Comparison of ENCODE assay signal across 28 mouse cellular contexts in the genomic region with DNA sequence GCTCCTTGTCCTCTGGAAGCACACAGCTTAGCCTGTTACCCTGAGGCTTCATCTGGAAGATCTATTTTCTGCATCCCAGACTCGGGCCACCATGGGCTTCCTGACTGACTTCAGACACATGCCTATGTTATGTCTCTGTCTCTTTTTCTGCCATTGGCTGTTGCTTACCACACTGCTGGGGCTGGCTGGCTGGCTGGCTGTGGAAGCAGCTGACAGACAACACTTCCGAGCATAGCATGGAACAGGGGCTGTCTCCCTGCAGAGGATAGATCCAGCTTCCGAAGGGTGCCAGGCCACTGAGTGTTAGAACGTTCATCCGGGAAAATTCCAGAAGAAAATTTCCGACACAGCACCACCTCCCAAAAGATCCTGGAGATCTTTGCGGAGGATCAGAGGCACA.
A peak's percentile ranks its signal among the peaks of the same experiment; 100 is the strongest.
DNase-seq lines count a peak whose midpoint lies in the region; ATAC-seq and TF ChIP-seq lines count a peak whose summit lies in the region.
"Had no signal": no experiment of that assay in that cellular context is flagged by ENCODE, and none has a peak within 500 bp of the region (broad histone marks: within the 10 kb centered on the region; RNA-seq: fewer than 3 reads in every experiment).

No protein-coding gene starts in this region.

- H3K9ac ChIP-seq in forebrain, embryonic 15.5 days (replicated peaks), result no peak overlapping the region
- no peak overlapping the region for H3K9ac ChIP-seq in hindbrain, embryonic 14.5 days
- H3K9ac ChIP-seq: embryonic facial prominence, embryonic 15.5 days; heart, embryonic 13.5 days; intestine, embryonic 15.5 days; liver, embryonic 14.5 days; neural tube, embryonic 13.5 days had no signal

- H3K4me3 ChIP-seq in forebrain, embryonic 10.5 days, result no peak overlapping the region
- no peak overlapping the region for H3K4me3 ChIP-seq in forebrain, embryonic 15.5 days
- H3K4me3 ChIP-seq in hindbrain, embryonic 10.5 days, result no peak overlapping the region
- no peak overlapping the region for H3K4me3 ChIP-seq in hindbrain, embryonic 14.5 days (replicated peaks; ENCODE audit: low read length)
- H3K4me3 ChIP-seq in lung, adult 2 months (replicated peaks; ENCODE audit: extremely low read depth, low read depth, low read length), result no peak overlapping the region
- H3K4me3 ChIP-seq: embryonic facial prominence, embryonic 15.5 days; heart, adult 2 months; heart, embryonic 13.5 days; intestine, embryonic 15.5 days; megakaryocyte, embryonic 14.5 days; neural tube, embryonic 13.5 days had no signal

- no peaks in the 10 kb centered on the region for H3K27me3 ChIP-seq in forebrain, embryonic 10.5 days (ENCODE audit: poor library complexity, severe bottlenecking)
- H3K27me3 ChIP-seq in forebrain, embryonic 15.5 days, result no peaks in the 10 kb centered on the region
- no peaks in the 10 kb centered on the region for H3K27me3 ChIP-seq in hindbrain, embryonic 10.5 days (ENCODE audit: insufficient read depth, poor library complexity, severe bottlenecking)
- H3K27me3 ChIP-seq in hindbrain, embryonic 14.5 days (ENCODE audit: control insufficient read depth, insufficient read depth, low read length), result no peaks in the 10 kb centered on the region
- H3K27me3 ChIP-seq: embryonic facial prominence, embryonic 15.5 days; intestine, embryonic 15.5 days; neural tube, embryonic 13.5 days had no signal

- DNase-seq in forebrain, embryonic 10.5 days (ENCODE audit: extremely low spot score, low spot score), result no peak
- DNase-seq in hindbrain, embryonic 10.5 days (ENCODE audit: low spot score), result no peak
- no peak for DNase-seq in hindbrain, embryonic 14.5 days (ENCODE audit: low spot score)
- DNase-seq in lung, postnatal 10 days, result peak; percentile 54
- DNase-seq in lung, adult 2 months, result no peak
- DNase-seq in A20 (ENCODE audit: low read depth, low spot score), result peak; percentile 36
- no peak for DNase-seq in gastrocnemius, postnatal 25 days
- DNase-seq: adrenal gland, adult 2 months; adrenal gland, postnatal 36 days; cerebellum, adult 18-20 months; cerebellum, postnatal 10 days; gastrocnemius, postnatal 36 days; heart, adult 2 months; heart, postnatal 10 days; kidney, adult 9 months; kidney, postnatal 25 days; liver; right cerebral cortex, postnatal 4 days; thymus, adult 2 months; thymus, postnatal 36 days had no signal

- H3K36me3 ChIP-seq in forebrain, embryonic 10.5 days (replicated peaks), result no peaks in the 10 kb centered on the region
- no peaks in the 10 kb centered on the region for H3K36me3 ChIP-seq in forebrain, embryonic 15.5 days
- no peaks in the 10 kb centered on the region for H3K36me3 ChIP-seq in hindbrain, embryonic 10.5 days
- H3K36me3 ChIP-seq in hindbrain, embryonic 14.5 days (replicated peaks; ENCODE audit: control insufficient read depth, insufficient read depth), result no peaks in the 10 kb centered on the region
- H3K36me3 ChIP-seq: embryonic facial prominence, embryonic 15.5 days; heart, embryonic 13.5 days; intestine, embryonic 15.5 days; neural tube, embryonic 13.5 days had no signal

- H3K4me1 ChIP-seq in forebrain, embryonic 10.5 days, result peaks cover 21% of the 10 kb centered on the region
- no peaks in the 10 kb centered on the region for H3K4me1 ChIP-seq in forebrain, embryonic 15.5 days
- H3K4me1 ChIP-seq in hindbrain, embryonic 10.5 days (replicated peaks), result peaks cover 8% of the 10 kb centered on the region
- H3K4me1 ChIP-seq in hindbrain, embryonic 14.5 days (replicated peaks; ENCODE audit: control insufficient read depth, insufficient read depth, low read length), result no peaks in the 10 kb centered on the region
- H3K4me1 ChIP-seq in lung, adult 2 months (ENCODE audit: control insufficient read depth, insufficient read depth, low read length), result no peaks in the 10 kb centered on the region
- H3K4me1 ChIP-seq: neural tube, embryonic 13.5 days had no signal

- no peak for ATAC-seq in forebrain, embryonic 15.5 days (replicated peaks)
- no peak for ATAC-seq in hindbrain, embryonic 14.5 days (ENCODE audit: low FRiP score)
- ATAC-seq: hindbrain, embryonic 16.5 days; intestine, embryonic 15.5 days had no signal

- H3K4me2 ChIP-seq in forebrain, embryonic 15.5 days (replicated peaks), result no peak overlapping the region
- no peak overlapping the region for H3K4me2 ChIP-seq in hindbrain, embryonic 14.5 days (replicated peaks)
- H3K4me2 ChIP-seq: embryonic facial prominence, embryonic 15.5 days; heart, embryonic 13.5 days; intestine, embryonic 15.5 days; neural tube, embryonic 13.5 days had no signal

- no peak for TF ChIP-seq POLR2A in lung, adult 2 months (IDR thresholded peaks at IDR 0.05; ENCODE audit: borderline replicate concordance, extremely low read depth, low read depth, low read length)

- WGBS in forebrain, embryonic 10.5 days, result 73% methylated on average over 7 of the region's 7 CpGs
- 66% methylated on average over 7 of the region's 7 CpGs for WGBS in forebrain, embryonic 15.5 days
- WGBS in hindbrain, embryonic 10.5 days, result 73% methylated on average over 7 of the region's 7 CpGs
- WGBS in hindbrain, embryonic 14.5 days, result 75% methylated on average over 7 of the region's 7 CpGs
- WGBS in lung, adult 2 months, result 69% methylated on average over 7 of the region's 7 CpGs

- H3K27ac ChIP-seq in forebrain, embryonic 10.5 days, result peak overlapping the region; percentile 63
- H3K27ac ChIP-seq in forebrain, embryonic 15.5 days (replicated peaks), result no peak overlapping the region
- 0 out of 2 replicates have a peak overlapping the region, but pooled peaks have one; percentile 36 for H3K27ac ChIP-seq in hindbrain, embryonic 10.5 days
- no peak overlapping the region for H3K27ac ChIP-seq in hindbrain, embryonic 14.5 days
- H3K27ac ChIP-seq: embryonic facial prominence, embryonic 15.5 days; heart, adult 2 months; heart, embryonic 13.5 days; intestine, embryonic 15.5 days; liver, embryonic 14.5 days; neural tube, embryonic 13.5 days had no signal

- no peak for TF ChIP-seq CTCF in lung, adult 2 months (IDR thresholded peaks at IDR 0.05; ENCODE audit: insufficient read depth, low read length)

- H3K9me3 ChIP-seq in forebrain, embryonic 10.5 days, result no peaks in the 10 kb centered on the region
- H3K9me3 ChIP-seq in forebrain, embryonic 15.5 days, result no peaks in the 10 kb centered on the region
- H3K9me3 ChIP-seq in hindbrain, embryonic 10.5 days, result no peaks in the 10 kb centered on the region
- H3K9me3 ChIP-seq in hindbrain, embryonic 14.5 days (ENCODE audit: control insufficient read depth, low read length), result no peaks in the 10 kb centered on the region
- H3K9me3 ChIP-seq: embryonic facial prominence, embryonic 15.5 days; heart, embryonic 13.5 days; intestine, embryonic 15.5 days; megakaryocyte, embryonic 14.5 days; neural tube, embryonic 13.5 days had no signal

Comparison
In these comparisons a context has a peak if more than half of its experiments do, and no peak if none do; other contexts are left out.
1. DNase-seq: peak in lung, postnatal 10 days (single experiment) and A20 (single experiment); none in forebrain, embryonic 10.5 days (single experiment), hindbrain, embryonic 10.5 days (single experiment), hindbrain, embryonic 14.5 days (single experiment), lung, adult 2 months (single experiment) and gastrocnemius, postnatal 25 days (single experiment).
2. H3K27ac ChIP-seq: peak in forebrain, embryonic 10.5 days (single experiment) and hindbrain, embryonic 10.5 days (single experiment); none in forebrain, embryonic 15.5 days (single experiment) and hindbrain, embryonic 14.5 days (single experiment).